Mouse (Mus musculus) liver, postnatal 0 days (tissue): ENCODE measurements around the gene Klk12.

Experiments
- CTCF ChIP-seq: sonication (generic); IDR thresholded peaks from 2 replicates; pipeline ENCODE4 v1.5.1; 2016; ENCODE audit warnings: antibody characterized with exemption, low read depth
- EP300 ChIP-seq: IDR thresholded peaks from 2 replicates; pipeline ENCODE4 v1.6.1; 2016; ENCODE audit warnings: antibody characterized with exemption, low read depth, mild to moderate bottlenecking

- TF ChIP-seq CTCF (peak; percentile 18; the same call in 1 of the 2 replicates), EP300 (no peak)
These were observed 16.6 kb downstream of the Klk12 start for GRCm38 (mm10) chr7:43785286-43785685.
